Mouse (Mus musculus) sigmoid colon, adult 10 weeks (tissue): ENCODE results near the gene Atp2c1. TPM values are rescaled to one million over a fixed set of nuclear protein-coding genes. Genes with fewer than 3 reads are reported as not detected.

Experiments
- polyA plus RNA-seq: library from polyadenylated mRNA; stranded (reverse); fragments of 350-450 nt; fragmentation: Illumina TruSeq; extraction: RNeasy Lipid Tissue Mini Kit (QIAGEN cat#74804); gene quantifications from one replicate; pipeline ENCODE4 v1.2.3, GENCODE M21; 2014; ENCODE audit warnings: low read depth, low replicate concordance

Atp2c1 gene
- polyA plus RNA-seq: 134 TPM

DNA sequence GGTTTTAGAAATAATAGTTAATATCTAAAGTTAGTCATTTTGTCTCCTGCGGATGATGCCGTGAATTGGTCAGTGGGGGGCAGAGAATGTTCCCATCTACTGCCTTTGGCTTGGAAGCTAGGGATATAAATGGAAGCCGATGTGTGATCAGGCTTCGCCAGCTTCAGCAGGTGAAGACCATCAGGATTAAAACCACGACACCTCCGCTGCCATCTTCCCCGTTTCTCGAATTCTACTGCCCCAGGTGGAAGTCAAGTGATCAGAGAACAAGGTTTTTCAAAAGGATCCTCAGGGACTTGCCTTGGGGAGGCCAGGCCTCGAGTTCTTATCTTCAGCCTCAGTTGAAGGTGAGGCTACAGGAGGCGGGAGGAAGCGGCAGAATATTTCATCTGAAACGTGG is at the start of gene Atp2c1:
Gene Atp2c1, minus strand, starts transcription at position 101 of the 400 bp plus-strand sequence.

GRCm38 (mm10) chr9:105395218-105395627 is 131.9 kb downstream of the Atp2c1 start, which contains the start of the genes Aste1 and Nek11:
Gene Aste1 (plus strand): TSS chr9:105395392.
Gene Nek11 (minus strand): TSS chr9:105395524.

Other genes starting within 250 kb of the Atp2c1 start
- 28.5 TPM for gene Aste1, start 131.9 kb downstream of the Atp2c1 start, polyA plus RNA-seq
- gene Nek11, start 131.8 kb downstream of the Atp2c1 start, polyA plus RNA-seq: 0.22 TPM
- 14.1 TPM for gene Pik3r4, start 115.7 kb upstream of the Atp2c1 start, polyA plus RNA-seq